Mouse (Mus musculus) A20 (cell line): ENCODE results near the gene Hnrnpdl.

ENCODE experiments used
- DNase-seq: peaks from one replicate; pipeline ENCODE4 v3.0.0-alpha.2; 2011; ENCODE audit warnings: low read depth, low spot score

Hnrnpdl gene

GRCm38 (mm10) chr5:100047143-100047640 lies 7.7 kb upstream of the Hnrnpdl start:
- no peak for DNase-seq

GRCm38 (mm10) chr5:100046096-100046495 lies 6.6 kb upstream of the Hnrnpdl start:
- no peak for DNase-seq

GRCm38 (mm10) chr5:100044621-100045020 lies 5.2 kb upstream of the Hnrnpdl start:
- no peak for DNase-seq

- DNase-seq = no peak
Observed at GRCm38 (mm10) chr5:100044030-100044429, 4.6 kb upstream of the Hnrnpdl start.

GRCm38 (mm10) chr5:100043361-100043760 lies 3.9 kb upstream of the Hnrnpdl start:
- DNase-seq = no peak

GRCm38 (mm10) chr5:100042467-100042866 lies 3.0 kb upstream of the Hnrnpdl start:
- no peak for DNase-seq

GRCm38 (mm10) chr5:100041272-100041671 lies 1.8 kb upstream of the Hnrnpdl start:
- DNase-seq = no peak

GRCm38 (mm10) chr5:100040281-100040784 lies 869 bp upstream of the Hnrnpdl start:
- no peak for DNase-seq

- peak; percentile 94 for DNase-seq
Observed at GRCm38 (mm10) chr5:100038714-100039601, 506 bp downstream of the Hnrnpdl start.

GRCm38 (mm10) chr5:100037965-100038713 lies 1.3 kb downstream of the Hnrnpdl start:
- DNase-seq = peak; percentile 88

GRCm38 (mm10) chr5:100036681-100037080 lies 2.8 kb downstream of the Hnrnpdl start:
- DNase-seq = no peak

GRCm38 (mm10) chr5:100035950-100036349 lies 3.5 kb downstream of the Hnrnpdl start:
- DNase-seq = no peak

- peak; percentile 30 for DNase-seq
Observed at GRCm38 (mm10) chr5:100032646-100033045, 6.8 kb downstream of the Hnrnpdl start.

GRCm38 (mm10) chr5:100032107-100032506 lies 7.4 kb downstream of the Hnrnpdl start:
- DNase-seq = peak; percentile 49

- DNase-seq = no peak
Observed at GRCm38 (mm10) chr5:100030069-100030468, 9.4 kb downstream of the Hnrnpdl start.

GRCm38 (mm10) chr5:100024868-100025267 lies 14.6 kb downstream of the Hnrnpdl start:
- no peak for DNase-seq

GRCm38 (mm10) chr5:100024403-100024802 lies 15.1 kb downstream of the Hnrnpdl start:
- no peak for DNase-seq

GRCm38 (mm10) chr5:100020089-100020488 lies 19.4 kb downstream of the Hnrnpdl start:
- DNase-seq = no peak

GRCm38 (mm10) chr5:100012599-100012998 lies 26.9 kb downstream of the Hnrnpdl start:
- no peak for DNase-seq

- no peak for DNase-seq
Observed at GRCm38 (mm10) chr5:100008485-100008884, 31.0 kb downstream of the Hnrnpdl start.

- DNase-seq = peak; percentile 26
Observed at GRCm38 (mm10) chr5:100007040-100007375, 32.5 kb downstream of the Hnrnpdl start.

GRCm38 (mm10) chr5:100006324-100007039 lies 33.0 kb downstream of the Hnrnpdl start:
- DNase-seq = no peak
